Mouse (Mus musculus): Measurements from ENCODE around the gene Ugt1a1. TPM values are rescaled to one million over a fixed set of nuclear protein-coding genes. Genes with fewer than 3 reads are reported as not detected.
"Not testable (repeated sequence)": the region's sequence is repeated elsewhere in the genome, so short reads cannot be mapped to it uniquely, and the experiment has no call there.

Gene Ugt1a1
- polyA plus RNA-seq (2016; fragmentation: Nextera tagmentation; extraction: Ambion mirVana) = not detected in 2 replicates

DNA sequence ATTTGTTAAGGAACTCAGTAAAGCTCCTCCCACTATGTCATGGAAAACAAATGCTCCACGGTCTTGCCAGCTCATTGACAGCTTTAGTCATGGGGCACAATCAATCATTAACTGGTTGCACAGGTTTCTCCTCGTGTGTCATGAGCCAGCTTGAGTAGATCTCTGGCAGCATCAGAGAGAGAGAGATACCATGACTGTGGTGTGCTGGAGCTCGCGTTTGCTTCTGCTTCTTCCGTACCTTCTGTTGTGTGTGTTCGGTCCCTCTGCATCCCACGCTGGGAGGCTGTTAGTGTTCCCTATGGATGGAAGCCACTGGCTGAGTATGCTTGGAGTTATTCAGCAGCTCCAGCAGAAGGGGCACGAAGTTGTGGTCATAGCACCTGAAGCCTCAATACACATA, at the start of gene Ugt1a1:
Gene Ugt1a1 (plus strand): TSS at position 148 of the 400 bp plus-strand sequence.
- whole genome bisulfite sequencing = 70% methylated on average over 8 of the region's 8 CpGs
- H3K4me1 ChIP-seq = no peaks in the 10 kb centered on the region

DNA sequence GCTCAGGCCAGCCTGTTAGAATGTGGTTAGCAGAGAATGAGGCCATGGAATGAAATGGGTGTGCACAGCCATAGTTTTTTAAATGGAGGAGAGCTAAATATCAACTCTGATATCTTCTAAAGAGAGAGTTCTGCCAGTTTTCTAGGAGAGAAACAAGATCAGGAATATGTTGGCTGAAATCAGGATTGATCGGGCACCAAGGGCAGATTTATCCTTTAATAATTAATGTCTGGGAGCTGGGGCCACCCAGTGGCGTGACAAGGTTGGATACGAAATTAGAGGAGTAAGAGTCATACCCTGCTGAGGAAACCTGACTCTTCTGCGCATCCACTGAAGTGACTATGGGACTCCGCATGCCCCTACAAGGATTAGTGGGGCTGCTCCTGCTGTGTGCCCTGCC, 46.0 kb upstream of the Ugt1a1 start, which contains the start of gene Ugt1a5:
Gene Ugt1a5 (plus strand): TSS at position 302 of the 400 bp plus-strand sequence.
- 83% methylated on average over 5 of the region's 5 CpGs for WGBS
- Histone ChIP-seq H3K4me1 (no peaks in the 10 kb centered on the region), H3K9me3 (no peaks in the 10 kb centered on the region)

More for the DNA sequence above, at the start of gene Ugt1a1:
- H3K27ac ChIP-seq = no peak within 1 kb of the TSS
- no peaks in the 10 kb centered on the region for H3K27me3 ChIP-seq
- no peaks in the 10 kb centered on the region for H3K36me3 ChIP-seq (replicated peaks)
- ATAC-seq (ENCODE audit: low FRiP score) = no peak
- no peak within 1 kb of the TSS for H3K4me2 ChIP-seq
- H3K9me3 ChIP-seq = peaks cover 52% of the 10 kb centered on the region
- no peak within 1 kb of the TSS for H3K4me3 ChIP-seq (replicated peaks)
- H3K9ac ChIP-seq = no peak within 1 kb of the TSS

DNA sequence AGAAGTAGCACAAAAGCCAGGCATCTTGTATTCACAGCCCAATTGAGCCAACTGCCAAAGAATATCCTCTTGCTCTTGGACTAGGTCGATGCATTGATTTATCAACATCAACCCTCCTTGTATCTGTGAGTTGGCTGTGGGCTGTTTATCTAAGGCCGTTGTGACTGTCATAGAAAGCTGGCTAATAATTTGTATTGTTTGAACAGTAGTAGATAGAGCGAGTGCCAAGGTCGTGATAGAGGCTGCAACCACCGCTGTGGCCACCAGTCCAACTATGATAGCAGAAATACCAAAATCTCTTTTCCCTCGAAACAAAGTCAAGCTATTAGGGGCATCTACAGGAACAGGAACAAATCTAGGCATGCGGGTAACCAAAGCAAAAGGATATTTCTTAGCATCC, 39.6 kb upstream of the Ugt1a1 start:
- not testable (repeated sequence) for ATAC-seq (ENCODE audit: low FRiP score); H3K9me3 ChIP-seq; H3K27ac ChIP-seq; H3K4me1 ChIP-seq; H3K9ac ChIP-seq; H3K4me2 ChIP-seq; H3K27me3 ChIP-seq; H3K36me3 ChIP-seq (replicated peaks); H3K4me3 ChIP-seq (replicated peaks)
- 84% methylated on average over 6 of the region's 7 CpGs for WGBS

More for the DNA sequence above, 46.0 kb upstream of the Ugt1a1 start, which contains the start of gene Ugt1a5:
- H3K27ac ChIP-seq = no peak within 1 kb of the TSS
- H3K27me3 ChIP-seq = no peaks in the 10 kb centered on the region
- H3K4me3 ChIP-seq (replicated peaks) = no peak within 1 kb of the TSS
- no peak within 1 kb of the TSS for H3K9ac ChIP-seq
- H3K36me3 ChIP-seq (replicated peaks) = no peaks in the 10 kb centered on the region
- no peak for ATAC-seq (ENCODE audit: low FRiP score)
- H3K4me2 ChIP-seq = no peak within 1 kb of the TSS

DNA sequence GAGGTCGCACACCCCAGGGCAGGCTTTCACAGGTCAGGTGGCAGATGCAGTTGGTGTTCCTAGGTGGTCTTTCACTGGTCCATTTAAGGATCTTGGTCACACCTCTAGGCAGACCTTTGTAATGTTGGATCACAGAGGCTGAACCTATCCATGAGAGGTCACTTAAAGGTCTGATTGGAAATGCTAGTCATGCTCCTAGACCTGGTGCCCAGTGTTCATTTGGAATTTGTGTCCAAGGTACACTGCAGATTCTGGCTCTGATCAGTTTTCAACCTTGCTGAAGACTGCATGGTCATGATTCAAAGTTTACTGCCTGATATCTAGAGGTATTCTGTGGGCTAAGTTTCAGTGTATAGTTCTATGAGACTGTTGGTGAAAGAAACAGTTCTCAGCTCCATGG, 32.1 kb upstream of the Ugt1a1 start:
- WGBS = 77% methylated on average over 1 of the region's 1 CpGs
- no peak overlapping the region for H3K27ac ChIP-seq
- no peaks in the 10 kb centered on the region for H3K27me3 ChIP-seq
- H3K4me3 ChIP-seq (replicated peaks) = no peak overlapping the region
- peaks cover 14% of the 10 kb centered on the region for H3K9me3 ChIP-seq
- no peaks in the 10 kb centered on the region for H3K4me1 ChIP-seq
- H3K9ac ChIP-seq = no peak overlapping the region
- ATAC-seq (ENCODE audit: low FRiP score) = no peak
- H3K4me2 ChIP-seq = no peak overlapping the region
- H3K36me3 ChIP-seq (replicated peaks) = no peaks in the 10 kb centered on the region

DNA sequence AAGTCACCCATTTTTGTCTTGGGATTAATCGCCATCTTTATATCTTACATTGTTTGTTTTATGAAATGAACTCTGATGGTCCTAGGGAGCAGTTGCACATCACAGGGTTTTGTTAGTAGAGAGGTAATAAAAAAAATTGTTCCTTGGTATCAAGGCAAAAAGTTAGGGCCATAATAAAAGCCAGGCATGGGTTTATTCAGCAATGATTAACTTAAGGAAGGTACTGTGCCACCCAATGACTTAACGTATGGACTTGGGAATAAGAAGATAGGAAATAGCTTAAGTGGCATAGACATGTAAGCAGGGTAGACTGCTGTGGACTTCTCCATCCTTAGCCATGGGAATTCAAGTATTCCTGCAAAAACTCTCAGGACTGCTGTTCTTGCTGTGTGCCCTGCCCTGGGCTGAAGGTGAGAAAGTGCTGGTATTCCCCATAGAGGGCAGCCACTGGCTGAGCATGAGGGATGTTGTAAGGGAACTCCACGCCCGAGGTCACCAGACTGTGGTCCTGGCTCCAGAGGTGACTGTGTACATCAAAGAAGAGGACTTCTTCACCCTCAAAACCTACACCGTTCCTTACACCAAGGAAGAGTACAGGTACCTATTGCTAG, 25.3 kb upstream of the Ugt1a1 start:
- no peak for ATAC-seq (ENCODE audit: low FRiP score)
- no peak overlapping the region for H3K9ac ChIP-seq
- H3K9me3 ChIP-seq = no peaks in the 10 kb centered on the region
- WGBS = 84% methylated on average over 5 of the region's 5 CpGs
- no peaks in the 10 kb centered on the region for H3K4me1 ChIP-seq
- no peak overlapping the region for H3K27ac ChIP-seq
- no peaks in the 10 kb centered on the region for H3K36me3 ChIP-seq (replicated peaks)
- no peak overlapping the region for H3K4me3 ChIP-seq (replicated peaks)
- no peaks in the 10 kb centered on the region for H3K27me3 ChIP-seq
- H3K4me2 ChIP-seq = no peak overlapping the region

DNA sequence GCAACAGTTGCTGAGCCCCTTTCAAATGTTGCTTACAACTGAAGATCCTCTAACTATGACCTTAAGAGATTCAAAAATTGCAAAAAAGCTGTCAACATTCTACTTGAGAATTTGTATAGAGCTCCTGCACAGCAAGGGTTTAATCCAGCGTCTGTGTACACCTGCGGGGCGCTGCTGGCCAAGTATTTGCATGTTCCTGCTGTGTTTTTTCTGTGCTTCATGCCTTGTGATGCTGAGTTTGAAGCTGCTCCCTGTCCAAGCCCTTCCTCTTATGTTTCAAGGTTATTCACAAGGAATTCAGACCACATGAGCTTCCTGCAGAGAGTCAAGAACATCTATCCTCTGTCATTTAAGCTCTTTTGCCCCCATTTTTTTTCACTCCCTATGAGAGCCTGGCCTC, 19.6 kb upstream of the Ugt1a1 start:
- Histone ChIP-seq H3K4me3 (replicated peaks) (no peak overlapping the region), H3K4me2 (no peak overlapping the region), H3K27me3 (no peaks in the 10 kb centered on the region), H3K36me3 (replicated peaks) (no peaks in the 10 kb centered on the region), H3K4me1 (no peaks in the 10 kb centered on the region), H3K9me3 (no peaks in the 10 kb centered on the region), H3K9ac (no peak overlapping the region), H3K27ac (no peak overlapping the region)
- ATAC-seq (ENCODE audit: low FRiP score) = no peak
- WGBS = 70% methylated on average over 3 of the region's 3 CpGs

DNA sequence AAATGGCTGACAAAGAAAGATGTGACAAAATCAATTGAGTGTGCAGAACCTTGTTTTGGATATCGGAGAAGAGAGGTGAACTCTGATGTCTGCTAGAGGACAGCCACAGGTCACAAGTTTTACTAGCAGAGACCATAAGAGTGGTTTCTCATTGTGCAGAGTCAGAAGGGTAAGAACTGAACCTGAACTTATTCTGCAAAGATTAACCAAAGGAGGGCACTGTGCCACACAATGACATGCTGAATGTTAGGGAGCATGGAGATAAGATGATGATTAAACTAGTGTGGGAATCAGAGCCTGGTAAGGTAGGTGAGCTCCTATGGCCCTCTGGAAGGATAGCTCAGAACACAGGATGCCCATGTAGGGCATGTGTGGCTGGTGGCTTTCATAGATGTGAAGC, 16.1 kb upstream of the Ugt1a1 start:
- Histone ChIP-seq H3K9ac (no peak overlapping the region), H3K27me3 (no peaks in the 10 kb centered on the region), H3K36me3 (replicated peaks) (no peaks in the 10 kb centered on the region), H3K27ac (no peak overlapping the region), H3K4me2 (no peak overlapping the region), H3K4me1 (no peaks in the 10 kb centered on the region), H3K9me3 (no peaks in the 10 kb centered on the region), H3K4me3 (replicated peaks) (no peak overlapping the region)
- no peak for ATAC-seq (ENCODE audit: low FRiP score)
- 94% methylated on average over 1 of the region's 1 CpGs for WGBS

DNA sequence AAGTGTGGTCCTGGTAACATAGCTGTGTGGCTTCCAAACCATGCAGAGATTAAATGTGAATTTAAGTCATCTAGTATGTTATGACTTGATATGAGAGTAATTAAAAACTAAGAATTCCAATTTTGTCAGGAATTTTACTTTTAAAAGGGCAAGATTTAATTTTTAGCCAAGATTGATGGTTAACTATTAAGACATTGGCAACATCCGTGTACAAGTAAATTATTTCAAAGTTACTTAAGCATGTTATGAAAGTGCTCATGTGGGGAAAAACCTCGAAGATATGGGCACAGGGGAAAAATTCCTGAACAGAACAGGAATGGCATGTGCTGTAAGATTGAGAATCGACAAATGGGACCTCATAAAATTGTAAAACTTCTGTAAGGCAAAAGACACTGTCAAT, 14.3 kb upstream of the Ugt1a1 start:
- no peaks in the 10 kb centered on the region for H3K9me3 ChIP-seq
- ATAC-seq (ENCODE audit: low FRiP score) = no peak
- H3K36me3 ChIP-seq (replicated peaks) = no peaks in the 10 kb centered on the region
- no peak overlapping the region for H3K27ac ChIP-seq
- no peaks in the 10 kb centered on the region for H3K27me3 ChIP-seq
- no peaks in the 10 kb centered on the region for H3K4me1 ChIP-seq
- WGBS = 83% methylated on average over 3 of the region's 3 CpGs
- H3K4me3 ChIP-seq (replicated peaks) = no peak overlapping the region
- H3K4me2 ChIP-seq = no peak overlapping the region
- no peak overlapping the region for H3K9ac ChIP-seq

DNA sequence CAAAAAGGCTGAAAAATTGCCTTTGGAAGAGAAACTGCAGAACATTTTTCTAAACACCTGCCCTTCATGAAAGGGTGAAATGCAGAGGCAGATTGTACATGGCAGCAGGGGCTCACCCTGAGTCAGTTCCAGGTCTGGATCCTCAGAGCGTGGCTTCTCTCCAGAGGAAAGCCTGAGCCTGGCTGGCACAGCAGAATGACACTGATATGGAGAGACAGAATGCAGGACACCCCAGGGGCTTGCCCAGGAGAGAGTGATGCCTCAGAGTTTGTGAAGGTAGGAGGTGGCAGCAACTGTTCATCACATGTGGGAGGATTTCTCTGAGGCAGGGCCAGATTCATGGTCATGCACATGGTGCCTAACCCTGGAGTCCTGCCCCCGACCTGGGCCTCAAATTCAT, 11.8 kb upstream of the Ugt1a1 start:
- whole genome bisulfite sequencing = 78% methylated on average over 2 of the region's 2 CpGs
- H3K4me2 ChIP-seq = no peak overlapping the region
- no peak overlapping the region for H3K9ac ChIP-seq
- H3K36me3 ChIP-seq (replicated peaks) = no peaks in the 10 kb centered on the region
- no peak overlapping the region for H3K4me3 ChIP-seq (replicated peaks)
- no peak for ATAC-seq (ENCODE audit: low FRiP score)
- H3K27me3 ChIP-seq = no peaks in the 10 kb centered on the region
- no peaks in the 10 kb centered on the region for H3K9me3 ChIP-seq
- H3K27ac ChIP-seq = no peak overlapping the region
- H3K4me1 ChIP-seq = peaks cover 2% of the 10 kb centered on the region; the same call in 1 of the 2 replicates

DNA sequence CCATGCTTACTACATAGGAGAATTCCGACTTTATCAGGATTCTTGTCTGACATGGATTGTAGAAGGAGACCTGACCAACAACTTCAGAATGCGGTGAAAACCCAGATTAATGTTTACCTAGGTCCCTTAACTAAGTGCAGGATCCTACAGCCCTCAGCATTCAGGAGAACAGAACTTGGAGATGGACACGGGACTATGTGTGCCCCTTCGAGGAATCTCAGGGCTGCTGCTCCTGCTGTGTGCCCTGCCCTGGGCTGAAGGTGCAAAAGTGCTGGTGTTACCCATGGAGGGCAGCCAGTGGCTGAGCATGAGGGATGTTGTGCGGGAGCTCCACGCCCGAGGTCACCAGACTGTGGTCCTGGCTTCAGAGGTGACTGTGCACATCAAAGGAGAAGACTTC, 11.3 kb upstream of the Ugt1a1 start, which contains the start of gene Ugt1a2:
Gene Ugt1a2 (plus strand): TSS at position 146 of the 400 bp plus-strand sequence.
- 90% methylated on average over 7 of the region's 7 CpGs for WGBS
- no peak within 1 kb of the TSS for H3K27ac ChIP-seq

DNA sequence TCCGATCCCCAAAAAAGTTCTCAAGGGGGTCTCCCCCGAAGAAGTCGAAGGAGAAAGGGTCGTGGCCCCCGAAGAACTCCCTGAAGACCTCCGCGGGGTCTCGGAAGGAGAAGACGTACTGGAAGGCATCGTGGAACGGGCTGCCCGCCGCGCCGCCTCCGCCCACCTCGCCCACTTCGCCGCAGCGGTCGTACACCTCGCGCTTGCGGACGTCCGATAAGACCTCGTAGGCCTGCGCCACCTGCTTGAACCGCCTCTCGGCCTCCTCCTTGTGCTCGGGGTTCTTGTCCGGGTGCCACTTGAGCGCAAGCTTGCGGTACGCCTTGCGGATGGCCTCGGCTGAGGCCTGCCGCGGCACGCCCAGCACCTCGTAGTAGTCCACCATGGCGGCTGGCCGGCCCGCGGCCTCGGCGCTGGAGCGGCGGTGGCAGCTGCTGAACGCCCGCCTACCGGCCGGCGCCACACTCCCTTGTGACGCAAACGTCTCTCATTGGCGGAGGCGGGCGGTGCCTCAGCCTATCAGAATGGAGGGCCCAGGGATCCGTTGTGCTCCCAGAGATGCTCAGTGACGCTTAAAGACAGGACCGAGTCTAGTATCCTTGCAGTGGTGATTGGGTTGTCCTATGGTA, 6.4 kb upstream of the Ugt1a1 start, which contains the start of gene Dnajb3:
Gene Dnajb3 (minus strand): TSS at position 489 of the 629 bp plus-strand sequence.
- WGBS = 5% methylated on average over 62 of the region's 62 CpGs
- H3K4me1 ChIP-seq = peaks cover 6% of the 10 kb centered on the region; the same call in 1 of the 2 replicates
- peak within 1 kb of the TSS; percentile 48 for H3K4me3 ChIP-seq (replicated peaks)
- no peaks in the 10 kb centered on the region for H3K36me3 ChIP-seq (replicated peaks)
- peak; percentile 100 for ATAC-seq (ENCODE audit: low FRiP score)
- H3K4me2 ChIP-seq = peak within 1 kb of the TSS; percentile 71
- peak within 1 kb of the TSS; percentile 61 for H3K9ac ChIP-seq
- no peaks in the 10 kb centered on the region for H3K9me3 ChIP-seq
- no peaks in the 10 kb centered on the region for H3K27me3 ChIP-seq
- H3K27ac ChIP-seq = no peak within 1 kb of the TSS

More for the DNA sequence above, 11.3 kb upstream of the Ugt1a1 start, which contains the start of gene Ugt1a2:
- Histone ChIP-seq H3K27me3 (no peaks in the 10 kb centered on the region), H3K4me2 (no peak within 1 kb of the TSS), H3K9ac (no peak within 1 kb of the TSS), H3K4me1 (peaks cover 6% of the 10 kb centered on the region; the same call in 1 of the 2 replicates), H3K4me3 (replicated peaks) (no peak within 1 kb of the TSS), H3K36me3 (replicated peaks) (no peaks in the 10 kb centered on the region), H3K9me3 (no peaks in the 10 kb centered on the region)
- no peak for ATAC-seq (ENCODE audit: low FRiP score)

DNA sequence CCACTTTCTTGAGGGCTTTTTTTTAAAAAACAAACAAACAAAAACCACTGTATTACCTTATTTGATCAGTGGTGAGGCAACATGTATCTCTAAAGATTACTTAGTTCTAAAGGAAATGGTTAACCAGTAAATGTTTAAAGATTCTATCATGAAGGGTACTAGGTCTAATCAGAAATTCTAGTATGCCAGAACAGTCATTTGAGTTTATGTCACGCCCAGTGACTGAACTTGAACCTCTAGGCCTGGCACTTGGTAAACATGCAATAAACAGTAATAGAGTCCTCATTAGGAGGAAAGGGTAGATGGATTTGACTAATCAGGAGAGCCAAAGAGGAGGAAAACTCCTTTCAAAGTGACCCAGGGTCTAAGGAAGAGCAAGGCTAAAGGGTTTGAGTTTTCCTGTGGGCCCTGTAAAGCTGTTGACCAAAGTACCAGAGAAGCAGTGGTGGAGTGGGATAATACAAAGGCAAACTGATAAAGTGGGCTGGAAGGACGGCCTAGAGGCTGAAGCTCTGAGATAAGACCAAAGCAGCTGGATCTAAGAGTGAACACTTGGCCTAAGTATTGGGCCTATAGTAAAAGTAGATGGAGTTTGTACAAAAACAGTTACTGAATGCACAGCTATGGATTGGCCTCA, 4.8 kb upstream of the Ugt1a1 start:
- no peak overlapping the region for H3K4me2 ChIP-seq
- peaks cover 7% of the 10 kb centered on the region for H3K9me3 ChIP-seq
- no peak overlapping the region for H3K27ac ChIP-seq
- H3K36me3 ChIP-seq (replicated peaks) = no peaks in the 10 kb centered on the region
- WGBS = 81% methylated on average over 2 of the region's 2 CpGs
- H3K4me3 ChIP-seq (replicated peaks) = no peak overlapping the region
- no peak for ATAC-seq (ENCODE audit: low FRiP score)
- H3K27me3 ChIP-seq = no peaks in the 10 kb centered on the region
- no peak overlapping the region for H3K9ac ChIP-seq
- H3K4me1 ChIP-seq = peaks cover 6% of the 10 kb centered on the region; the same call in 1 of the 2 replicates

Measured in forebrain, embryonic 12.5 days (tissue).